Mouse (Mus musculus): ENCODE measurements around the gene Olfr549.

- TF ChIP-seq POLR2A (IDR thresholded peaks at IDR 0.05; ENCODE audit: insufficient read depth, low read length) (no peak), CTCF (IDR thresholded peaks at IDR 0.05; ENCODE audit: low read depth, low read length) (no peak), EP300 (IDR thresholded peaks at IDR 0.05; ENCODE audit: insufficient read depth, low read depth, low read length) (no peak)
These were observed 35.5 kb upstream of the Olfr549 start for GRCm38 (mm10) chr7:102514144-102514543.
